Mouse (Mus musculus) forebrain, embryonic 16.5 days (tissue): ENCODE results near the gene Ms4a18. TPM values are rescaled to one million over a fixed set of nuclear protein-coding genes. Genes with fewer than 3 reads are reported as not detected.

ENCODE experiments used
- ATAC-seq: fragments of 200-750 bp; cut with Nextera tagmentation; 2 replicates; pipeline ENCODE4 v1.8.0; 2017; ENCODE audit warnings: mild to moderate bottlenecking, moderate library complexity
- H3K27ac ChIP-seq: fragments of 300-500 bp; sonication (generic); 2 replicates; pipeline ENCODE4 v1.5.1; 2014; ENCODE audit warnings: low read length, control low read depth
- H3K27me3 ChIP-seq: fragments of 300-500 bp; sonication (generic); replicated peaks from 2 replicates; pipeline ENCODE4 v1.6.1; 2014; ENCODE audit warnings: low read length; ENCODE audit not compliant: control insufficient read depth, insufficient read depth
- H3K36me3 ChIP-seq: fragments of 300-500 bp; sonication (generic); 2 replicates; pipeline ENCODE4 v1.6.1; 2014; ENCODE audit not compliant: control insufficient read depth, insufficient read depth
- H3K4me1 ChIP-seq: fragments of 300-500 bp; sonication (generic); replicated peaks from 2 replicates; pipeline ENCODE4 v1.6.1; 2014; ENCODE audit warnings: low read length; ENCODE audit not compliant: control insufficient read depth, insufficient read depth
- H3K4me2 ChIP-seq: fragments of 300-500 bp; sonication (generic); 2 replicates; pipeline ENCODE4 v1.6.1; 2014; ENCODE audit warnings: mild to moderate bottlenecking, low read length, control low read depth
- H3K4me3 ChIP-seq: fragments of 300-500 bp; sonication (generic); replicated peaks from 2 replicates; pipeline ENCODE4 v1.5.1; 2014; ENCODE audit warnings: mild to moderate bottlenecking, low read length, control low read depth
- H3K9ac ChIP-seq: fragments of 300-500 bp; sonication (generic); replicated peaks from 2 replicates; pipeline ENCODE4 v1.6.1; 2014; ENCODE audit warnings: low read depth, low read length, control low read depth
- H3K9me3 ChIP-seq: fragments of 300-500 bp; sonication (generic); 2 replicates; pipeline ENCODE4 v1.6.1; 2016; ENCODE audit warnings: low read length; ENCODE audit not compliant: control insufficient read depth
- WGBS: fragments of 180-500 bp; shearing (Covaris S2); extraction: QIAGEN DNeasy Blood & Tissue Kit; methylation state at CpG from one replicate; pipeline ENCODE4 v1.1.7; 2014; 5-methylcytosine and 5-hydroxymethylcytosine counted together
- polyA plus RNA-seq: library from polyadenylated mRNA; unstranded; fragments of >200 nt; fragmentation: Nextera tagmentation; extraction: Ambion mirVana; gene quantifications from 2 replicates; pipeline ENCODE4 v1.2.1, GENCODE M21; 2015

Gene Ms4a18
- polyA plus RNA-seq, 1 experiment from 2014 or later = not detected

DNA sequence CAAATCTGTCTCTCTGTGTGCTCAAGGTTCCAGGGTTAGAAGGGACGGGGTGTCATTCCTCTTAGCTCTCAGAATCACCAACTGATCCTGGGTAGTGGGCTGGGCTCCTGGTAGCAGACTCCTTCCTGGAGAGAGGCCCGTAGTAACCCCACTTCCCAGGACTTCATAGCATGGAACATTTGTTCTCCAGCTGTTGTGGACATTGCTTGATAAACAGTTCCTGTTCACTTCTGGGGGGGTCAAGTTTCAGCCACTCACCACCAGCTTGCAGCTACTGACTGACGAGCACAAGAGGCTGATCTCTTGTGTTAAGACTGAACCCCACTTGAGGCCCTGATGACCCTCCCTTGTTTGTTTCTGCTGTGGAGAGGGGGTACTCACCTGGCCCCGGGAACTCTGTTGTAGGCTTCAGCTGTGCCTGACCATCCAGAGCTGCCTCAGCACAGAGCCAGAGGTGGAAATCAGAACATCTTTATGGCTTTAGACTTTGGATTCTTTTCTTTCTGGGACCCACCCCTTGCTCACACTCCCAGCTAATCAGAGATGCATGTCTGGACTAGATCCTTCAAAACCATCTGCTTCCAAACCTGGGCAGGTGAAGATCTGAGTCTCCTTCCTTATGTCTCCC is 43.5 kb downstream of the Ms4a18 start, which contains the start of gene Ms4a10:
Gene Ms4a10, minus strand, starts transcription at position 433 of the 628 bp plus-strand sequence.
- no peak for ATAC-seq
- no peaks in the 10 kb centered on the region for H3K36me3 ChIP-seq
- H3K4me1 ChIP-seq = no peaks in the 10 kb centered on the region
- no peak within 1 kb of the TSS for H3K27ac ChIP-seq
- no peak within 1 kb of the TSS for H3K4me2 ChIP-seq
- peaks cover 8% of the 10 kb centered on the region; the same call in 1 of the 2 replicates for H3K9me3 ChIP-seq
- 73% methylated on average over 4 of the region's 4 CpGs for WGBS
- H3K9ac ChIP-seq = no peak within 1 kb of the TSS
- H3K4me3 ChIP-seq = no peak within 1 kb of the TSS
- H3K27me3 ChIP-seq = no peaks in the 10 kb centered on the region

GRCm38 (mm10) chr19:10973187-10973586 is 44.6 kb downstream of the Ms4a18 start:
- Histone ChIP-seq H3K4me2 (no peak overlapping the region), H3K9ac (no peak overlapping the region), H3K4me1 (no peaks in the 10 kb centered on the region), H3K4me3 (no peak overlapping the region), H3K9me3 (peaks cover 8% of the 10 kb centered on the region; the same call in 1 of the 2 replicates), H3K27me3 (no peaks in the 10 kb centered on the region), H3K36me3 (no peaks in the 10 kb centered on the region), H3K27ac (no peak overlapping the region)
- no peak for ATAC-seq
- whole genome bisulfite sequencing = 78% methylated on average over 2 of the region's 2 CpGs

DNA sequence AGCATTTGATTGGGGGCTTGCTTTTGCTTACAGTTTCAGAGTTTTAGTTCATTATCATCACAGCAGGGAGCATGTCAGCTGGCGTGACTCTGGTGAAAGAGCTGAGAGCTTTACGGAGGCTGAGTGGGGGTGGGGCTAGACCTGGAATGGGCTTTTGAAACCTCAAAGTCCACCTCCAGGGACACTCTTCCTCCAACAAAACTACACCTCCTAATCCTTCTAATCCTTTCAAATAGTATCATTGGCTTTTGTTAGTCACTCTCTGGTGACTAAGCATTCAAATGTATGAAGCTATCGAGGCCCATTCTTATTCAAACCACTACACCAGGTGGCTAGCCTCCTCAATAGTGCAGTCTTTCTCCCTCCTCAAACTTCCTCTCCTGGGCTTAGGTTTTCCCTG is 45.2 kb downstream of the Ms4a18 start:
- Histone ChIP-seq H3K4me2 (no peak overlapping the region), H3K4me3 (no peak overlapping the region), H3K27me3 (no peaks in the 10 kb centered on the region), H3K9ac (no peak overlapping the region), H3K36me3 (no peaks in the 10 kb centered on the region), H3K27ac (no peak overlapping the region), H3K9me3 (peaks cover 8% of the 10 kb centered on the region; the same call in 1 of the 2 replicates), H3K4me1 (no peaks in the 10 kb centered on the region)
- ATAC-seq = no peak
- 18% methylated on average over 3 of the region's 3 CpGs for WGBS

GRCm38 (mm10) chr19:10970457-10970856 is 47.4 kb downstream of the Ms4a18 start:
- Histone ChIP-seq H3K4me3 (no peak overlapping the region), H3K4me1 (no peaks in the 10 kb centered on the region), H3K27me3 (no peaks in the 10 kb centered on the region), H3K9ac (no peak overlapping the region), H3K36me3 (no peaks in the 10 kb centered on the region), H3K9me3 (peaks cover 8% of the 10 kb centered on the region; the same call in 1 of the 2 replicates), H3K27ac (no peak overlapping the region), H3K4me2 (no peak overlapping the region)
- no peak for ATAC-seq
- WGBS = 74% methylated on average over 3 of the region's 3 CpGs

GRCm38 (mm10) chr19:10968578-10968977 is 49.3 kb downstream of the Ms4a18 start:
- Histone ChIP-seq H3K4me2 (no peak overlapping the region), H3K9me3 (peaks cover 8% of the 10 kb centered on the region; the same call in 1 of the 2 replicates), H3K4me1 (no peaks in the 10 kb centered on the region), H3K9ac (no peak overlapping the region), H3K4me3 (no peak overlapping the region), H3K36me3 (no peaks in the 10 kb centered on the region), H3K27ac (no peak overlapping the region), H3K27me3 (no peaks in the 10 kb centered on the region)
- ATAC-seq = no peak
- 95% methylated on average over 7 of the region's 7 CpGs for WGBS

- Histone ChIP-seq H3K4me2 (no peak overlapping the region), H3K9ac (no peak overlapping the region), H3K27me3 (no peaks in the 10 kb centered on the region), H3K36me3 (no peaks in the 10 kb centered on the region), H3K27ac (no peak overlapping the region), H3K9me3 (no peaks in the 10 kb centered on the region), H3K4me1 (no peaks in the 10 kb centered on the region), H3K4me3 (no peak overlapping the region)
- ATAC-seq = no peak
- WGBS = 92% methylated on average over 7 of the region's 7 CpGs
Observed at GRCm38 (mm10) chr19:10965721-10966120, 52.1 kb downstream of the Ms4a18 start.

DNA sequence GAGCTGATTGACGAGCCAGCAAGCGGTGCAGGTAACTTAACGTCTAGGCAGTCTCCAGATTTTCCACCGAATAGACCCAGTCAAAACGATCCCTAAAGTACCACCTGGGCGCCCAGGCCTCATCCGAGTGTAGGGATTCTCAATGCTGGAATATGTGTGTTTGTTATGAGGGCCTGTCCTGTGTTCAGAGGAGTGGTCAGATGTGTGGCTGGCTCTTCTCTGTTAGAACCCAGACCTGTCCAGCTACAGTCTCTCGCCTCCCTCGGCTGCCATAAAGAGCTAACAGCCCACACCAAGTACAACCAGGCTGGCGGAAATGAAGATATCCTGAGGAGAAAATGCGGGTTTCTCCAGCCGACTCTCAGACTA is 57.9 kb downstream of the Ms4a18 start:
- H3K9ac ChIP-seq = no peak overlapping the region
- no peak overlapping the region for H3K27ac ChIP-seq
- H3K4me2 ChIP-seq = no peak overlapping the region
- no peaks in the 10 kb centered on the region for H3K9me3 ChIP-seq
- no peaks in the 10 kb centered on the region for H3K36me3 ChIP-seq
- no peak overlapping the region for H3K4me3 ChIP-seq
- no peaks in the 10 kb centered on the region; the same call in 1 of the 2 replicates for H3K4me1 ChIP-seq
- ATAC-seq = no peak
- H3K27me3 ChIP-seq = no peaks in the 10 kb centered on the region
- 49% methylated on average over 12 of the region's 12 CpGs for WGBS

- no peaks in the 10 kb centered on the region for H3K36me3 ChIP-seq
- no peak overlapping the region for H3K4me3 ChIP-seq
- 33% methylated on average over 11 of the region's 11 CpGs for WGBS
- H3K4me1 ChIP-seq = no peaks in the 10 kb centered on the region; the same call in 1 of the 2 replicates
- no peaks in the 10 kb centered on the region for H3K27me3 ChIP-seq
- H3K9ac ChIP-seq = no peak overlapping the region
- peak; percentile 72 for ATAC-seq
- no peak overlapping the region for H3K27ac ChIP-seq
- H3K4me2 ChIP-seq = no peak overlapping the region
- H3K9me3 ChIP-seq = no peaks in the 10 kb centered on the region
Observed at GRCm38 (mm10) chr19:10959085-10959977, 58.5 kb downstream of the Ms4a18 start.
